Mouse (Mus musculus) kidney, postnatal 36 days (tissue): ENCODE data around the gene Trappc3.

ENCODE experiments used
- DNase-seq, 2 experiments: peaks; one replicate each; pipeline ENCODE4 v3.0.0; 2021 to 2022; ENCODE audit warnings: mixed read lengths in 2 of 2

Trappc3 gene

DNA sequence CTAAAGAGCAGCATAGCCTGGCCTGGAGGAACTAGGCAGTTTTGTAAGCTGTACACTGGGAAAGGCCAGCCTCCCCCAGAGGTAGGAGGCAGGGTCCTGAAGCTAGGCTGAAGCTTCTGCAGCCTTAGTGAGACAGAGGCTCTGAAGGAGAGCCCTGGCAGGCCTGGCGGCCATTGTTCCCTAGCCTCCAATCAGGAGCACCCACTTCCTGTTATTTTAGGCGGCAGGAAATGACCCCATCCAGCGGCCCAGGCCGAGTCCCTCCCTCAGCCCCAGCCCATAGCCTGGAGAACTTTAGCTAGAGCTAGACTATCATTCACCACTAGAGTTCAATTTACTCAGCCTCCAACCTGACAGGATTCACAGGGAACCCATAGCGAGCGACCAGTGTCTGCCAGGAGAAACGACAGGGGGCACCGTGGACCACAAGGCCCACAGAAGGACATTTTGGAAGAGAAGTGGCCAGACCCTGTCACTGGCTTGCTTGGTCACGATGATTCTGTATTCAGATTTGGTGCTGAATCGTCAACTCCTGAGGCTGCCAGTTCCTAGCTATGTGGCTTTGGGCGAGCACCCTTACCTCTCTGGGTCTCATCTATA, 10.4 kb upstream of the Trappc3 start:
- DNase-seq, result peak; percentile 69 to 72

GRCm38 (mm10) chr4:126252411-126253237, 9.5 kb upstream of the Trappc3 start:
- no peak for DNase-seq

GRCm38 (mm10) chr4:126253637-126254272, 8.4 kb upstream of the Trappc3 start:
- DNase-seq, result no peak

DNA sequence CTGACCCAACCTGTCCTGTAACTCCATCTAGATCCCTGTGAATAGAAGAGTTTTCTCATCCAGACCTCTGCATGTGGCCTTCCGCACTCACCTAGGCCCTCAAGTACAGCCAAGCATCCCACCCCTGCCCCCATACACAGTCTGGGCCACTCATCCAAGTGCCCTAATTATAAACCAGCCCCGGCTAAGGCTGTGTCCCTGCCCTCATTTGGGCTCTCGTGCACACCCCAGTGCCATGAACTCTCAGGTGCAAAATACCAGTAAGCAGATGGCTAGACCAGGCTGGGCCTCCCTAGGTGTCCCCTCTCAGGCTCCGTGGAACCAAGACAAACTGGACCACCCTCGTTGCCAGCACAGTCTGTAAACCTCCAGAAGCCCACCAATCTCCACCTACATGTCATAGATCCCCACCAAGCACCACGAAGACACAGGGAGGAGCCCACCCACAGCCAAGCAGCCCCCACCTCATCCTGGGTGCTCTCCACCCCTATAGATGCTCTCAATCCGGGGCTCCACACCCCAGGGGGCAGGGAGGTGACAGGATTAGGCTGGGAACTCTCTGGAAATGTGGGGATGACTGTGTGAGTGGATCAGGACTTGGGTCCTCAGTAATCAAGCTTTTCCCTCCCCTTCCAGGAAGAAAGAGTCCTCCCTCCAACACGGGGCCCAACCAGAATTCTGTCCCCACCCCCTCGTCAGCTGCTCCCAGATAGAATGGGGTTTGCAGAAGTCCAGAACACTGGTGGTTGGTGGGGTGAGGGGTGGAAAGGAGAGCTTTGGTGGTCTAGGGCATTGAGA, 7.6 kb upstream of the Trappc3 start:
- DNase-seq, result peak; percentile 37 to 59

- DNase-seq, result peak; percentile 28 to 59
Measured at GRCm38 (mm10) chr4:126255113-126256001, 6.8 kb upstream of the Trappc3 start.

DNA sequence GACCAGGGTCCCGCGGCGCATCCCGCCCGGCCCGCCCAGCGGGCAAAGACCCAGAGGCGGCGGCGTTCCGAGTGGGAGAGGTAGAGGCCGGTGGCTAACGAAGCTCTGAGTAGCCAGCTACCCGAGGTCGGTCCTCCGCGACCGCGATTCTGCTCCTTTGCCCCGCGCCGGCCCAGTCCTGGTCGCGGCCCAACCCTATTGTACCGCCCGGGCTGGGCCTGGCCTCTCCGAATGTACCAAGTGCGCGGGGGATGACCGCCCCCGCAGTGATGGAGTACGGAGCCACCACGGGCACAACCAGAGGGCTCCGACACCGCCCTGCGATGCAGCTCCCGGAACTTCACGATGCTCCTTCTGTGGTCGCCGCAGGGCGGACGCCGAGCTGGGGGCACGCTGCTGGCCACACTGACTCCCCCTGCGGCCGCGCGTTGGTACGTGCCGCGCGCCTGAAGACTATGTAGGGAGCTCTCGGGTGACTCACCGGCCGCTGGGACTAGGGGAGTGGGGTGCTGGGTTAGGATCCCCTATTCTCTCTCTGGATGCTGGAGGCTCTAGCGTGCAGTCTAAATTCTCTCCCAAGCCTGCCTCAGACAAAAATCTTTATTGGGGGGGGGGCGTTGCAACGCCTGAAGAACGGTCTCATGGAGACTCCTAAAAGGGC, 5.9 kb upstream of the Trappc3 start, which contains the start of gene Map7d1:
Gene Map7d1 (minus strand): TSS at position 213 of the 661 bp plus-strand sequence.
- DNase-seq, result peak; percentile 87 to 93

DNA sequence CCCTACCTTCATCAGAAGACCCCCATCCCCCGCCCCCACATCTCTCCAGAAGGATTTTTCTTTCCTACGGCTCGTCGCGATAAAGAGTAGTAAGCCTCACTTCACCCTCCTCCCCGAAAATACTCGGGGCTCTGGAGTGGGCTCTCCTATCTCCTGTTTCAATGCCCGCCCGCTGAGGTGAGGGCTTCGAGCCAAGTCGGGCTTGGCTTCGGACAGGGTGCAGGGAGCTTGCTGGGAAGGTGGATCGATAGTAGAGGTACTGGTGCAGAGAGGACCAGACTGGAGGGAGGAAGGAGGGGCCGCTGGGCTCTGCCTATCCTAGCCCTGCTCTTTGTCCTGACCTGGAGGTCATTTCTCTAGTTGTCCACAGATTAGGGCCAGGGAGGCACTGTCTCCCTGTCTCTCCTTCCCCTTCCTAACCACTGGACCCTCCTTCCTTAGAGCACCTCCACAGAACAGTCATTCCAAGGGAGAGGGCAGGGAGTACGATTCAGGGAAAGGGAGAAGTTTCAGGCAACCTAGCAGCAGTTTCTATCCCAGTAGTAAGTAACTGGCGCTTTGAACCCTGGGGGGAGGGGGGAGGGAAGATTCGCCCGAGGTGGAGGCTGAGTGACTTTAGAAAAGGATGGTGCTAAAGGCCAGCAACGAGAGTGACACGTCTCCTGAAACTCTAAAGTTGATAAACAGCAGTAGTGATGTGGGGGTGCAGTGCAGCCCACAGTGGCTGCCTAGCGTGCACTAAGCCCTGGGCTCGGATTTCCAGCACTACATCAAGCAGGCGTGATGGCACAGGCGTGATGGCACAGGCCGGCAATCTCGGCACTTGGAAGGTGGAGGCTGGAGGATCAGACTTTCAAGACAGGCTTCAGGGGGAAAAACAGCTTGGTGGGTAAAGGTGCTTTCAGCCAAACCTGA, 4.9 kb upstream of the Trappc3 start:
- DNase-seq, result peak; percentile 55 to 74

GRCm38 (mm10) chr4:126259063-126259462, 3.1 kb upstream of the Trappc3 start:
- DNase-seq, result no peak

DNA sequence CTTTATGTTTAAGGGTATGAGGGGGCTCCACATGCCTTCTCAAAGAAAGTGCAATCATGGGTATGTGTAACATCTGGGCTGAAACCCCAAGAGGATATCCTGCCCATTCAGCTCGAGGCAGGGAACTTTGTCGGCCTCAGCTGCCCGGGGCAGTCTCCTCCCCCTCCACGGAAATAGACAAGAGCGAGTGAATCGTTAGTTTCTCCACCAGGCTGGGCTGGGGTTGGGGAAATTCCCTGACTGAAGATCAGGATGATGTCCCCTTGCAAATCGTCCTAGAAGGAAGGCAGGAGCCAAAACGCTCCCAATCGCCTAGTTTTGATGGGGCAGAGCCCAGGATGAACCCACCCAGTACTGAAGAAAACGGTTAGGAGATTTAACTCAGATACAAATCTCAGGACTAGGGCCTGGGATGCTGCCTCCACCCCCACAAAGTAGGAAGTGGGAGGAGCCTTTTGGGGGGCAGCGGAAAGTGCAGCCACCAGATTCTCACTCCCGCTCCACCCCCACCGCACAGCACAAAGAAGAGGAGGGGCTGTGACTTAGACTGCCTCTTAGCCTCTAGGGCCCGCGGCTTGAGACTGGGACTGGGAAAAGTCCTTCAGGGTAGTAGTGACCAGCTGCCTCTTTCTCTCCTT, 2.5 kb upstream of the Trappc3 start:
- DNase-seq, result peak; percentile 86 to 88

DNA sequence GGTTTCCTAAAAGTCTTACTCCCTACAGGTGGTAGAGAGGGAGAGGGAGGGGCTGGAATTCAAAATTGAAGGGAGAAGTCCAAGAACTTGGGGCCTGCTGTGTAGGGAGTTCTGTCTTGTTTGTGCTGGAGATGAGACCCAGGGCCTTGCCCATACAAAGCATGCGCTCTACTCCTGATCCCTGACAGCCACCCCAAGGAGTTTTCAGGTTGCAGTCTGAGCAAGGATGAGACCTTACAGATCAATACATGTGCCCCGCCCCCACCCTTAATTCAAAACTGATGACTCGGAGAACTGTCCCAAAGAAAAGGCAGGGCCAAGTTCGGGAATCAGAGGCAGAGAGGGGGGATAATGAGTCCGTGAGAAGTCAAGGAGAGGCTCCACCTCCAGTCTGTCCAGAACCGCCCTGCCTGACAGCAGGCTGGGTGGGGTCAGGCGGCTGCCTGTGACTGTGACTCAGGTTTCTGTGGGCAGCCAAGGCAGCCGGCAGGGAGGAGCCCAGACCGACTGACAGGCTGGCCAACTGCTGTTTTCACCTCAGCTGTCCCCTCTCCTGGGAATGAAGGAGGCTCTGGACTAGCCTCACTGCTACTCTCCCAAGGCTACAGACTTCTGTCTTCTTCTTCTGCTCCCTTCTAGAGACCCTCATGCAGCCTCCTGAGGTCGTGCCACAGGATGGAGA, 1.5 kb upstream of the Trappc3 start:
- DNase-seq, result peak; percentile 78 to 82

- no peak for DNase-seq
Measured at GRCm38 (mm10) chr4:126261266-126261665, 859 bp upstream of the Trappc3 start.

- DNase-seq, result no peak
Measured at GRCm38 (mm10) chr4:126261675-126262074, 450 bp upstream of the Trappc3 start.

DNA sequence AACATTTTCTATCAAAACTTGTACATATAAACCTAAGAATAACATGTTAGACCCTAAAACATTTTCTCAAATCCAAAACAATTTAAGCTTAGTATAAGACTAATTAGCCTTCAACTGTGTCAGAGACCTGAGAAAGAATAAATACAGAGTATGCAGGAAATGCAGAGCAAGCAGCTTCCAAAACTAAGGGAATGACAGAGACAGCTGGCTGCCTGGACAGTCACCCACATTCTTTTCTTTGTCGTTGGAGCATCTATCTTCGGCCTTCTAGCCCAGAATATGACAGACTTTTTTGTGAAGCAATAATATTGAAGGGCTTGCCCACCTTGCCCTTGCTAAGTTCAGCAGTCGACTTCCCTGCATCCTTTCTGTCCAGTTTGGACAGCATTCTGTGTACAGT, 7.2 kb downstream of the Trappc3 start:
- no peak for DNase-seq

GRCm38 (mm10) chr4:126273753-126274152, 11.6 kb downstream of the Trappc3 start:
- no peak for DNase-seq

- no peak for DNase-seq
Measured at GRCm38 (mm10) chr4:126275081-126275480, 13.0 kb downstream of the Trappc3 start.

GRCm38 (mm10) chr4:126275681-126276131, 13.6 kb downstream of the Trappc3 start:
- no peak for DNase-seq

DNA sequence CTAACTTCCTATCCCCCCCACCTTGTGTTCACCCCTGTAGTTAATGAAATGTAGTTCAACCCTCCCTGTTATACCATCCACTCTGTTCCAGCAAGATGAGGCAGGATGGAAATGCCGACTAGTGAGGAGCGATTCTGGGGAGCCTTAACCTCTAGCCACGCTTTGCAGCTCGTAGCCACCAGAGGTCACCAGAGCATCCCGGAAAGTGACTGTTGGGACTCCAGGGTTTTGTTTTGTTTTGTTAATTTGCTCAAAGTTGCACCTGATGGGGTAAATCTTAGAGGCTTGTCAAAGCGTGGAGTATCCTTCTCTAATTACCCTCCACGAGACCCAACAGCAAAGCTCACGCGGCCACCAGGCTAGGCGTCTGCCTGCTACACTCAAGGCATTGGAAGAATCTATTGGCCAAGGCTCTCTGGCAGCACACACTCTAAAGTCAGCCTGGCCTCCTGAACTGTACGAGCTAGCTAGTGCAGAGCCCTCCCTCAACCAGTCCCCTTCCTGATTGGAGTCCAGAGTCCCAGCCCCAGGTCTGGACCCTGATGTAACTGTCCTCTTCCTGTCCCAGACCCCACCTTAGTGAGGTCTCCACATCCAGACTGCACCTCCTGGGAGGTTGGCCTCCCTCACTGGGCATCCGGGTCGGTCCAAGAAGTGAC, 15.9 kb downstream of the Trappc3 start:
- peak; percentile 43 to 74 for DNase-seq

DNA sequence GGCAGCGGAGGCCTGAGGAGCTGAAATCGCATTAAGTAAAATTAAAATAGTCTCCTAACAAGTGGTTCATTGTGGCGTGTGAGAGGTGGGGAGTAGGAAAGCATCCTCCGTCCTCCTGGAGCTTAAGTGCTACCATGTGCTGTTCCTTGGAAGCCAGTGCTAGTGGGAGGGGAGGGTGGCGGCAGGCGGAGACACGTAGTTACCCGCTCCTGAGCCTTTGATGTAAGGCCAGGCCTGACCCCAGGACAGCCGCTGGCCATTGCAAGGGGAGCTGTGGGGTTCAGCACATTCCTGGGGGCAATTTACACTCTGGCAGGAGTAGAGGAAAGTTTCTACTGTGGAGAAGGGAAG, 16.4 kb downstream of the Trappc3 start:
- no peak for DNase-seq
